Mouse (Mus musculus): Measurements from ENCODE around the gene Arhgef40. TPM values are rescaled to one million over a fixed set of nuclear protein-coding genes. Genes with fewer than 3 reads are reported as not detected.

Arhgef40 gene
- total and polyA plus RNA-seq, 3 experiments, result 6.4 to 150 (median 37.5) TPM

DNA sequence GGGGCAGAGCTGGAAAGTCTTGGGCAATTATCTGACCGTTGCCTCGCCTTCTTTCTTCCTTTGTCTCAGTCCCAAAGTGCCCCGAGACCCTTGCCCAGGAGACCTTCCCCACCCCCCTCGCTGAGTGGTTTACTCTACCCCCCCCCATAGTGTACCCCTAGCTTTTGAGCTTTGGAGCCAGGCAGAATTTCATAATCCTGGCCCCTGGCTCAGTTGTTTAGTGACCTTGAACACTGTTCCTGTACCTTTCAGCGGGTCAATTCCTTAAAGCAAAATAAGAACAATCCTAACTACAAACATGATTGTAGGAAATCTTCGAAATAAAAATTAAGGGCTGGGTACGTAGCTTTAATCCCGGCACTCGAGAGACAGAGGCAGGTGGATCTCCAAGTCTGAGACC is 42.9 kb upstream of the Arhgef40 start:
- DNase-seq (ENCODE audit: low read depth, low spot score), result no peak

DNA sequence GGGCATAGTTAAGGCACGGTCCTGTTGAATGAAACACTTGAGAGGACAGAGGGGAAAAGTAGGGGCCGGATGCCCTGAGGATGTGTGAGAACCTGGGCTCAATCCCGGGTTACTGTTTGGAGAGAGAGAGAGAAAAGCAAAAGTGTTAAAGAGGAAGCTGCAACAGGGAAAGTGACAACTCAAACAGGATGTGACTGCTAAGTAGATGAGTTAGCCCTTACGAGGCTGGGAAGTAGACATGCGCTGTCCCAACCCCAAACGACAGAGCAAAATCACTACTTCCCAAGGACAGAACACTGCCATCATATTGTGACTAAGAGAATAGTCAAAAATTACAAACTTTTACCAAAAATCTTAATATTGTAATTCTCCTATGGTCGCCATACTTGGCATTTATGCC is 42.3 kb upstream of the Arhgef40 start:
- Histone ChIP-seq H3K27me3 (ENCODE audit: control insufficient read depth in 1 of 2, insufficient read depth in 2 of 2, low read length in 2 of 2) (no peaks in the 10 kb centered on the region; a peak in 1 of 4 replicates), H3K36me3 (ENCODE audit: control insufficient read depth in 1 of 2, insufficient read depth in 2 of 2, low read length in 2 of 2) (no peaks in the 10 kb centered on the region), H3K27ac (ENCODE audit: control insufficient read depth, low read depth, low read length) (no peak overlapping the region), H3K9ac (ENCODE audit: control insufficient read depth, low read depth, low read length, poor library complexity, severe bottlenecking) (no peak overlapping the region), H3K9me3 (replicated peaks; ENCODE audit: insufficient read depth, low read length) (no peaks in the 10 kb centered on the region), H3K4me1 (ENCODE audit: control insufficient read depth in 1 of 2, insufficient read depth in 2 of 2, low read length in 2 of 2) (no peaks in the 10 kb centered on the region), H3K79me2 (ENCODE audit: control insufficient read depth, insufficient read depth, low read length, poor library complexity) (no peaks in the 10 kb centered on the region), H3K4me3 (ENCODE audit: control insufficient read depth in 1 of 2, insufficient read depth in 1 of 2, low read depth in 2 of 2, low read length in 2 of 2) (no peak overlapping the region)
- DNase-seq (ENCODE audit: low read depth, low spot score), result peak; percentile 36
- TF ChIP-seq BHLHE40 (IDR thresholded peaks at IDR 0.05; ENCODE audit: borderline replicate concordance, low read depth, low read length) (no peak), SIN3A (IDR thresholded peaks at IDR 0.05; ENCODE audit: low read length) (no peak), ZC3H11A (IDR thresholded peaks at IDR 0.05; ENCODE audit: low read depth, low read length) (no peak), CHD2 (IDR thresholded peaks at IDR 0.05; ENCODE audit: low read length) (no peak), ZMIZ1 (IDR thresholded peaks at IDR 0.05; ENCODE audit: low read depth, low read length) (no peak), NELFE (IDR thresholded peaks at IDR 0.05; ENCODE audit: low read depth, low read length) (no peak), POLR2AphosphoS2 (IDR thresholded peaks at IDR 0.05; ENCODE audit: low read length) (no peak), CHD1 (IDR thresholded peaks at IDR 0.05; ENCODE audit: low read depth, low read length) (no peak), E2F4 (IDR thresholded peaks at IDR 0.05; ENCODE audit: borderline replicate concordance, low read depth, low read length) (no peak)

More for the DNA sequence above, 42.9 kb upstream of the Arhgef40 start:
- Histone ChIP-seq H3K9me3 (replicated peaks; ENCODE audit: insufficient read depth, low read length) (no peaks in the 10 kb centered on the region), H3K4me3 (ENCODE audit: control insufficient read depth in 1 of 2, insufficient read depth in 1 of 2, low read depth in 2 of 2, low read length in 2 of 2) (no peak overlapping the region), H3K79me2 (ENCODE audit: control insufficient read depth, insufficient read depth, low read length, poor library complexity) (no peaks in the 10 kb centered on the region), H3K27ac (ENCODE audit: control insufficient read depth, low read depth, low read length) (no peak overlapping the region), H3K36me3 (ENCODE audit: control insufficient read depth in 1 of 2, insufficient read depth in 2 of 2, low read length in 2 of 2) (no peaks in the 10 kb centered on the region), H3K27me3 (ENCODE audit: control insufficient read depth in 1 of 2, insufficient read depth in 2 of 2, low read length in 2 of 2) (no peaks in the 10 kb centered on the region; a peak in 2 of 4 replicates), H3K4me1 (ENCODE audit: control insufficient read depth in 1 of 2, insufficient read depth in 2 of 2, low read length in 2 of 2) (no peaks in the 10 kb centered on the region), H3K9ac (ENCODE audit: control insufficient read depth, low read depth, low read length, poor library complexity, severe bottlenecking) (no peak overlapping the region)
- TF ChIP-seq TBP (IDR thresholded peaks at IDR 0.05; ENCODE audit: low read depth, low read length) (no peak), TAL1 (IDR thresholded peaks at IDR 0.05; ENCODE audit: low read length) (no peak), SMC3 (IDR thresholded peaks at IDR 0.05; ENCODE audit: low read depth, low read length) (no peak), ZC3H11A (IDR thresholded peaks at IDR 0.05; ENCODE audit: low read depth, low read length) (no peak), NRF1 (IDR thresholded peaks at IDR 0.05; ENCODE audit: insufficient read depth, low read depth, low read length, poor library complexity, severe bottlenecking) (no peak), NELFE (IDR thresholded peaks at IDR 0.05; ENCODE audit: low read depth, low read length) (no peak), MEF2A (IDR thresholded peaks at IDR 0.05; ENCODE audit: extremely low read depth, insufficient replicate concordance, low read depth, low read length, poor library complexity, severe bottlenecking) (no peak), MYB (IDR thresholded peaks at IDR 0.05; ENCODE audit: low read depth, low read length) (no peak), MAZ (IDR thresholded peaks at IDR 0.05; ENCODE audit: low read depth, low read length) (no peak), EP300 (IDR thresholded peaks at IDR 0.05; ENCODE audit: low read depth in 1 of 2, low read length in 2 of 2) (no peak), KAT2A (conservative IDR thresholded peaks at IDR 0.05; ENCODE audit: low read depth, low read length) (no peak), TCF12 (IDR thresholded peaks at IDR 0.05; ENCODE audit: low read depth, low read length) (no peak), ETS1 (IDR thresholded peaks at IDR 0.05; ENCODE audit: low read depth, low read length) (no peak), GATA1 (IDR thresholded peaks at IDR 0.05; ENCODE audit: low read depth, low read length) (no peak), SIN3A (IDR thresholded peaks at IDR 0.05; ENCODE audit: low read length) (no peak)

Data from MEL (cell line).